Mouse (Mus musculus): ENCODE measurements around the gene Ifit3b. TPM values are rescaled to one million over a fixed set of nuclear protein-coding genes. Genes with fewer than 3 reads are reported as not detected.

Ifit3b gene
- not detected in 2 replicates for polyA plus RNA-seq (2012)

DNA sequence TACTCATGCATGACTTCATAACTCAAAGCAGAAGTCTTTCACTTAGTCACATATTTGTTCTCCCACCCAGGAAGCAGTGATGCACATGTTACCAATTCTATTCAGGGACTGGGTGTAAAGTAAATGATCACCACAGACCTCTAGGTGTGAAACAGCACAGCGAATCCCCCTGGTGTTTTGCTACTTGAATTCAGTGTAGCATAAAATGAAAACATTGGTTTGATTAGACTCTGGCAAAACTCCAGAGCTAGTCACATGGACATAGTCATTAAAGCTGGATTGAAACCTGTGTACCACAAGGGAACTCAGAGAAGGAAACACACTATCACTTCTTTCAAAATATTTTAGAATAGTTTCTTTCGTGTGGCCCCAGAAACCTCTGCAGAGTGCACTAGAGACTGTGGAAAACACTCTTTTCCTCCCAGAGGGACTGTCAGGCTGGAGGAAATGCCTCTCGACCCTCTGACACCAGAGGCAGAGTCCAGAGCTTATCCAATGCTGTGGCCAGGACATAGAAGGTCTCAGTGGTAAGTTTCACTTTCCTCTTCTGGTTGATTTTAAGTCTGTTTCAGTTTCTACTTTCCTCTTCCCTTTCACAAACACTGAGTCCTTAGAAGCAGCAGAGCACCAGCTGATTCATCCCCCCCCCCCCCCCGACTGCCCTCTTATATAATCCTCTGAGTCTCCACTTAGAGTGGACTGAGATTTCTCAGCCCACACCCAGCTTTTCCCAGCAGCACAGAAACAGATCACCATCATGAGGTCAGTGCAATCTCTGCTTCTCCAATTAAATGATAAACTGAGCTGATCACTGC, at the start of gene Ifit3b:
Ifit3b (plus strand) TSS at position 734 of the 815 bp plus-strand sequence.

DNA sequence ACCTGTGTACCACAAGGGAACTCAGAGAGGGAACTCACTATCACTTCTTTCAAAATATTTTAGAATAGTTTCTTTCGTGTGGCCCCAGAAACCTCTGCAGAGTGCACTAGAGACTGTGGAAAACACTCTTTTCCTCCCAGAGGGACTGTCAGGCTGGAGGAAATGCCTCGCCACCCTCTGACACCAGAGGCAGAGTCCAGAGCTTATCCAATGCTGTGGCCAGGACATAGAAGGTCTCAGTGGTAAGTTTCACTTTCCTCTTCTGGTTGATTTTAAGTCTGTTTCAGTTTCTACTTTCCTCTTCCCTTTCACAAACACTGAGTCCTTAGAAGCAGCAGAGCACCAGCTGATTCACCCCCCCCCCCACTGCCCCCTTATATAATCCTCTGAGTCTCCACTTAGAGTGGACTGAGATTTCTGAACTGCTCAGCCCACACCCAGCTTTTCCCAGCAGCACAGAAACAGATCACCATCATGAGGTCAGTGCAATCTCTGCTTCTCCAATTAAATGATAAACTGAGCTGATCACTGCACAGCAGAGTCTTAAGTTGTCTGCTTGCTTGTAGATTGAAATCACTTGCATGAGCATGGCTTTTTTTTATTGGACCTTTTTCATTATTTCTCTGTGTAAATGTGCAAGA, 24.5 kb upstream of the Ifit3b start, which contains the start of gene Ifit3:
Ifit3 (plus strand) TSS at position 406 of the 641 bp plus-strand sequence.

DNA sequence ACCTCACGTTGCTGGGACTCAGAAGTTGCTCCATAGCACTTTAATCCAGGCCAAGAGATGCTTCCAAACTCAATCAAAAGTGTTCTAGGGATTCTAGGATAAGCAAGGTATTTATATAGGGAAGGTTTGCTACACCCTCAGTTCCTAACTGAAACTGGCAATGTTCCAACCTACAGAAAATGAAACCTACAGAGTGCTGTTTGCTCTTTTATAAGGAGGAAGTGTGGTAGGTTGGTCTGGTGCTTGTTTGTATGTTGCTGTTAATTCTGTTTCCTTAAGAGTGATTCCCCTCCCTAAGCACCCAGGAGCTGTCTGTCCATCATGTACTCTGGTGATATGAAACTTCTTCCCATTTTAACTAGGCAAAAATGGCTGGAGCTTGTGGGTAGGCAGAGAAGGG, 5.9 kb upstream of the Ifit3b start, which contains the start of gene Ifit1bl1:
Ifit1bl1 (minus strand) TSS at position 69 of the 400 bp plus-strand sequence.

DNA sequence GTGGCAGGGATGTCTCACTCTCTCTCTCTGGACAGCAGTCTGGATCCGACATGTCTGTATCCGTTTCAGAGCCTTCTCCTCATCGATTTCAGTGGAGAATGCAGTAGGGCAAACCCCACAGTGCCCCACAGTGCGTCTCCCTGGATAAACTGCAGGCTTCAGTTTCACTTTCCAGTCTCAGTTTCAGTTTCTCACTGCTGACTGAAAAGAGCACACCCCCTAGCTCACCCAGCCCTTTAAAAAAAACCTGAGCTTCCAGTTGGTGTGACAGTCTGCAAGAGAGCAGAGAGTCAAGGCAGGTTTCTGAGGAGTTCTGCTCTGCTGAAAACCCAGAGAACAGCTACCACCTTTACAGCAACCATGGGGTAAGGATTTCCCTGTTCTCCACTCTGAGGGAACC, 32.9 kb downstream of the Ifit3b start, which contains the start of the genes Ifit1bl2 and Ifit1:
Ifit1bl2 (minus strand) TSS at position 121 of the 400 bp plus-strand sequence.
Ifit1 (plus strand) TSS at position 249 of the 400 bp plus-strand sequence.

Other genes starting within 250 kb of the Ifit3b start
- gene Ch25h, start 132.8 kb upstream of the Ifit3b start, polyA plus RNA-seq (2012) = 0.13 TPM in 1 of 2 replicates, not detected in the other
- 1.9 and 2.0 TPM in 2 replicates for gene Lipa, start 80.5 kb upstream of the Ifit3b start, polyA plus RNA-seq (2012)
- gene Ifit2, start 57.3 kb upstream of the Ifit3b start, polyA plus RNA-seq (2012) = 0.61 and 0.97 TPM in 2 replicates
- 0.05 TPM in 1 of 2 replicates, not detected in the other for gene Ifit3, start 24.4 kb upstream of the Ifit3b start, polyA plus RNA-seq (2012)
- 0.03 TPM in 1 of 2 replicates, not detected in the other for gene Ifit1bl1, start 6.0 kb upstream of the Ifit3b start, polyA plus RNA-seq (2012)
- gene Ifit1bl2, start 32.8 kb downstream of the Ifit3b start, polyA plus RNA-seq (2012) = 0.22 TPM in 1 of 2 replicates, not detected in the other
- gene Ifit1, start 32.9 kb downstream of the Ifit3b start, polyA plus RNA-seq (2012) = 0.04 and 0.22 TPM in 2 replicates
- 0.02 and 0.06 TPM in 2 replicates for gene Slc16a12, start 139.3 kb downstream of the Ifit3b start, polyA plus RNA-seq (2012)

Data from megakaryocyte-erythroid progenitor cell, adult 5 weeks (primary cell).